Mouse (Mus musculus) retina, adult 2 months (tissue): Measurements from ENCODE around the gene Oas1e.

Experiments used
- DNase-seq: peaks from one replicate; pipeline ENCODE4 v3.0.0-alpha.2; 2012; ENCODE audit warnings: low read depth, low spot score

The Oas1e gene

DNA sequence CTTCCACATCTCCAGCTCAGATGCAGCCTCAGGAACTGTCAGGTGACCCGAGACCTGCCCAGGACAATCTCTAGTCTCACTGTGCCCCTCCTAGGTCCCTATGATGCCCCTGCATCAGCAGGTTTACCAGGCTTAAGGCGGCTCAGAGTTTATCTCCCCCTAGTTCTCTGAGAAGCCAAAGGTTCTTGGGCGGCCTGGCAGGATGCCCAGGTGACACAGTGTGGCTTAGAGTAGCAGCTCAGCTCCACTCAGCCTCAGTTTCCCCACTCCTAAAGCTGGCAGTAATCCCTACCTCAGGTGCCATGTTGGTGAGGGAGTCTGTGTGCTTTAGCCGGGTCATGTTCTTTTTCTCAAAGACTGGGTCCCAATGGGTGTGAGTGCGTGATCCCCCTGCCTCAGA is 18.5 kb downstream of the Oas1e start:
- DNase-seq: no peak

GRCm38 (mm10) chr5:120775287-120775985 is 19.9 kb downstream of the Oas1e start:
- DNase-seq: no peak

GRCm38 (mm10) chr5:120769396-120769795 is 25.9 kb downstream of the Oas1e start:
- DNase-seq: no peak

- no peak for DNase-seq
Observed at GRCm38 (mm10) chr5:120765010-120765409, 30.3 kb downstream of the Oas1e start.

GRCm38 (mm10) chr5:120761901-120762300 is 33.4 kb downstream of the Oas1e start:
- no peak for DNase-seq

DNA sequence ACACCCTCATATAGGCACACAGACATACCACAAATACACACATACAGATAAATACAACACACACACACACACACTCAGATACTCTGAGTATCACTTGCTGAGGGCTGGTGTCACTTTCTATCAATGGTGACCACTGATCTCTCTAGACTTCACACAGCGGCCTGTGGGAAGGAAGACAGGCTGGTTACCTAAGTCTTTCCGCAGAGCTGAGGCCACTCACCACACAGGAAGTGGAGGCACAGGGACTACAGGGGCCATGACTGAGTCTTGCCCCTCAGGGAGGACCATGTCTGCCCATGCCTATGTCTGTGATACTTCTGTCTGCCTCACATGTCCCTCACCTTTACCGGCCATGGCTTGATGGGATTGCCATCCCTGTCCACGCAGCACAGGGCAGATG is 41.1 kb downstream of the Oas1e start:
- no peak for DNase-seq

- DNase-seq: no peak
Observed at GRCm38 (mm10) chr5:120752786-120753185, 42.5 kb downstream of the Oas1e start.

DNA sequence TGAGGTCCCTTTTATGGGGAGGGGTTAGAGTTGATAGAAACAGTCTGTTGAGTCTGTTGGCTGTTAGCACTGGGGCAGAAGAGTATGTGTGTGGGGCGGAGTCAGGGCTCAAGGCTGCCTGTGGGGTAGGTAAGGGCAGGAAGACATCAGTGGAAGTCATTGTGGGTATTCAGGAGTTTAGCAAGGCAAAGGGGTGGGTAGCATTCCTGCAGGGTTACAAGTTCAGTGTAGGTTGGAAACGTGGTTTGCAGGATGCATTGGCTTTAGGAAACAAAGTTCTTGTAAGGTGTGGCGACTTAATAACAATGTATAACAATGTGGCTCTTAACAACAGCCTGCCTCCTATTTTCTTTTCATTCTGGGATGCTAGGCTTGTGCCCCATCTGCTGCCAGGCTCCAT is 44.1 kb downstream of the Oas1e start:
- no peak for DNase-seq

- DNase-seq: no peak
Observed at GRCm38 (mm10) chr5:120749688-120750087, 45.6 kb downstream of the Oas1e start, which contains the start of gene Oas2. Gene Oas2, minus strand, starts transcription at chr5:120749853.

DNA sequence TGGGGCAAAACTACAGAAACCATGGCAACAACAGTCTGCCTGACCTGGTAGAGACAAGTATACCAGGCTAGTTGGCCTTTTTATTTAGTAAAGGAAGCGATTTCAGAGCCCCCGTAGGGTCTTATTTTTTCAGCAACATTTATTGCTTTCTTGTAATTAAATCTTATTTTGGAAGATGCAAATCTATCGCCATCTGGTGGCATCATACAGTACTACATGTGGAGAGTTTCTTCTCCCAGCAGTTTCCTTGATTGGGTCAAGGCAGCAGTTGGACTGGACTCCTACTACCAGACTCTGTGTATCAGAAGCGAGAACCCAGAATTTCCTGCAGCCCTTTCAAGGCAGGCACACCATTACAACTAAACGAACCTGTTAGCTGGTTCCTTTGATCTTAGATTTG is 48.9 kb downstream of the Oas1e start:
- DNase-seq: peak; percentile 34

DNA sequence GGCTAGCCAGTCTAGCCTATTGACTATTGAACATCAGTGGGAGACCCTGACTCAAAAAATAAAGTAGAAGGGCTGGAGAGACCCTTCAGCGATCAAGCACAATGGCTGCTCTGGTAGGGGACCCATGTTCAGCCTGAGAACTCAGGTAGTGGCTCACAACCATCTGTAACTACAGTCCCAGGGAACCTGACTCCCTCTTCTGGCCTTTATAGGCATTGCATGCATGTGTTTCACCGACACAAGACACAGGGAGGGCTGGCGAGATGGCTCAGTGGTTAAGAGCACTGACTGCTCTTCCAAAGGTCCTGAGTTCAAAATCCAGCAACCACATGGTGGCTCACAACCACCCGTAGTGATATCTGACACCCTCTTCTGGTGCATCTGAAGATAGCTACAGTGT is 53.2 kb downstream of the Oas1e start:
- no peak for DNase-seq
